Mouse (Mus musculus) brain, embryonic 18.5 days (tissue): Measurements from ENCODE around the gene BC049715.

ENCODE experiments used
- DNase-seq: peaks from one replicate; pipeline ENCODE4 v3.0.0-alpha.2; 2012; ENCODE audit warnings: low read depth, low spot score

BC049715 gene

DNA sequence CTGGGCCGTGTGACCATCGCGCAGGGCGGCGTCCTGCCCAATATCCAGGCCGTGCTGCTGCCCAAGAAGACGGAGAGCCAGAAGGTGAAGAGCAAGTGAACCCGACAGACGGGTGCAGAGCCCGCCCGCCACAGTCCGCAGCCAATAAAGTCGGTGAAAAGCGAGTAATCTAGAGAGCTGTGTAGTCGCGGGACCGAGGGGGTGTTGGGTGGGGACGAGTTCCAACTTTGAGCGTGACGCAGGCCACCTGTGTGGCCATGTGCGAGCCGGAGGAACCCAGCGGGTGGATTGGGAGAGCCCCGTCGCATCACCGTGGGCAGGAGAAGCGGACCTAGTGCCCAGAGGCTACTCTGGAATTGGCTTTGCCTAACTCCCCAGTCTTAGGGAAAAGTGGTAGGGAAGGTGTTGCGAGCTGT lies 18.8 kb upstream of the BC049715 start:
- no peak for DNase-seq

DNA sequence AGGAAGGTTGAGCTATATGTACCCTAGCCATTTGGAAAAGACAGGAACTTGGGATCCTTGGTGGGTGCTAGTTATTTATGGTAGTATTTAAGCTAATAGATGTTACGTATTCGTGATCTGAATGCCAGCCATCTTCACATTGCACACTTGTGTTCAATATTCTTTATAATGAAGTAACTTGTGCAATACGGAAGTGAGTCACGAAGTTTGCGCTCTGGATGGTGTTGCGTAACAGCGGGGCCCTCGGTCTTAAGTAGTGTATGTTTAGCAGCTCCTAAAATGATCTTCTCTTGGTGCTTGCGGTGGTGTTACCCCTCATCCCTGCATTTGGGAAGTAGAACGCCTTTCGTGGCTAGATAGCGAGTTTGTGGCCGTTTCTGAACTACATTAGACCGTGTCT lies 18.3 kb upstream of the BC049715 start:
- no peak for DNase-seq

DNA sequence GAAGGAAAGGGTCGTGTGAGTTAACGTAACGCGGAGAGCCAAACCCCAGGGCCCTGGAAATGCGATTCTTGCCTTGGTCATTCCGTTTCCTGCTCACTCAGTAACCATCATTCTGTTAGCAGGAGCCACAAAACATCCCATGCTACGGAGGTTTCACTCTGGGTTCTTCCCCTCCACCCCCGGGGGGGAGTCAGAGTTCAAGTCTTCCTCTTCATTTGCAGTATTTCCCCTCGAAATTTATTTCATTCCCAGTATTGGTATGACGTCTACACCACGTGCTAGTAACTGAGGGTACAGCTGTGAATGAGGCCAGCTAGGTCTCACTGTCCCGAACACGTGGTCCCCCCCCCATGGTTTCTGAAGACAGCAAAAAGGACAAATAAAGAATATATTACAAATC lies 17.8 kb upstream of the BC049715 start:
- no peak for DNase-seq

DNA sequence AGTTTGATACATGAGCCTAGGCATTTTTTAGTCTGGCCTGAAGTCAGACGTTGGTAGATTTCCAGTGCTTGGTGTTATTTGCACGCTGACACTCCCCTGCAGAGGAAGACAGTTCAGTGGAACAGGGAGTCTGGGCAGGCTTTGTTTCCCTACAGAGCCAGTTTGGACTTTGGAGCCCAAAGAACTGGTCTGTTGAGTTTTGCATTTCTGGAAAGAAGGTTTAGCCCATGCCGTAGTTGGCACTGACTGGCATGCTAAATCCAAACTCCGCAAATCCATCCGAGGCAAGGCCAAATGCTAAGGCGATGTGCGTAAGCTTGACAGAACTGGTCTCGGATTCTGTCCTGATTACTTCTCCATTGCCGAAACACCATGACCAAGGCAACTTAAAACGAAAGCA lies 16.2 kb upstream of the BC049715 start:
- DNase-seq: no peak

DNA sequence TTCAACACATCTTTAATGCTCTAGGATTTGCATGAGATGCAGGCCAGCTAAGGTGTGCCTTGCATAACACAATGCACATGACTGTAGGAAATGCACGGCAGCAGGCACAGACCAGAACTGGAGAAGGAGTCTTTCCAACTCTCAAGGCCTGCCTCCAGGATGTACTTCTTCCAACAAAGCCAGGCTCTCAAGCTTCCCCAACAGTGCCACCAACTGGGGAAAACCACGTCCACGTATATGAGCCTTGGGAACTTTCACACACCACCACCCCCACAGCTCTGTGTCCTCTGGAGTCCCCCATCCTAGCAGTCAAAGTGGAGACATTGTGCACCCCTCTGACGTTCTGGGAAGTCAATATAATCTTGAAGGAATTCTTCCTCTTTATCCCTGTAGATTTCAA lies 14.3 kb upstream of the BC049715 start:
- no peak for DNase-seq

DNA sequence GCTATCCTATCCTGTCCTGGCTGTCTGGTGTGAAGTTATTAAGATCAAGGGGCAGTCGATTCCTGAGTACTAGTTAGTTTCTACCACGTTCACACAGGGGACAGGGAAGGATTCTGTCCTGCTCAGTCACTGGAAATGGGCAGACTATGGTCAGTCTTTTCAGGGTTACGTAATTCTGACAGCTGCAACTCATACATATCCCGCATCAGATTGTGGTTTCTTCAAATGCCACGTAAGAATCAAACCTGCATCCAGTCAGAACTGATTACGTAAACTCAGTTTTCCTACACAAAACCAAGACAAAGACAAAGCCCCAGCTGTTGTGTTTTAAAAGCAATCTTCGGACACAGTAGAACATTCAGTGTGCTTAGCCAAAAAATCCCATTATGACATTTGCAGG lies 12.0 kb upstream of the BC049715 start:
- DNase-seq: no peak

DNA sequence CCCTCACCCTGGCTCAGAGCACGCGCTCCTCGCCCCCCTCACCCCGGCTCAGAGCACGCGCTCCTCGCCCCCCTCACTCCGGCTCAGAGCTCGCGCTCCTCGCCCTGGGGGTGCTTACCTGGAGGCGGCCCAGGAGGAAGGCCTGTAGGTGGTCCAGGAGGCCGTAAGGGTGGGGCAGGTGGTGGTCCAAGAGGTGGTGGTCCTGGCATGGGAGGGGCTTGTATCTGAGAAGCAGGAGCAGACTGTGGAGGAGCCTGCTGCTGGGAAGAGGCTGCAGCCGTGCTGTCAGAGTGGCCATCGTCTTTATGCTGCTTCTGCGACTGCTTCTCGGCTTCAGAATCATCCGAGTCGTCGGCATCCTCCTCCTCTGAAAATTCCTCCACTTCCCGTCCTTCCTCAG lies 10.6 kb upstream of the BC049715 start:
- DNase-seq: no peak

DNA sequence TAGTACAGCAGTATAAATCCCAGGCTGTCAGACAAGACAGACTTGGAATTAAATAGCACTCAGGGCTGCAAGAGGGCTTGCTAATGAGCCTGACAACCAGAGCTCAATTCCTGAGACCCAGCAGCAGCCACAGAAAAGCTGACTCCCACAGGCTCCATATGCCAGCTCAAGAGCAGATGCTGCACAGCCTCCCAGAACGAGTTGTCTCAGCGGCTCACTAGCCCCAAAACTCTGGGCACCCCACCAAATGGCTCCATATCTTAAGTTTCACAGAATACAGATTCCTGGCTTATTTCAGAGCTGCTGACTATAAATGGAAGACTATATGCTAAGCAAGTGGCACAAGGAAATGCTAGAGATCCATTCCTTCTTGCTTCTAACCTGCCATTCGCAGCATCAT lies 9.9 kb upstream of the BC049715 start:
- DNase-seq: no peak

DNA sequence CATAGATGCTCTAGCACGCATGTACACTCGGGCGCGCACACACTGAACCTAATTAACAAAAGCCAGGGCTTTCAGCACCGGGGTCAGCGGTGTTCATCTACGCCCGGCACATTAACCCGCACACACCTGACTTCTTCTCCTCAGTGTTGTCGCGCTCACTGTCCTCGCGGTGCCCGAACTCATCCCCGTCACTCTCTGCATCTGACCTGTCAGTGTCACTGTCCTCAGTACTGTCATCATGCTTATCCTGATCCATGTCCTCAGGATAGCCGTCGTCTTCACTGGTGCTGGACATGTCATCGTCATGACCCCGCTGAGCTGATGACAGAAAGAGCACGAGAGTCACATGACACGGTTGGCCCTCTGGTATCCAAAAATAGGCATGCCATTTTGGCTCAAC lies 7.0 kb upstream of the BC049715 start:
- DNase-seq: no peak

DNA sequence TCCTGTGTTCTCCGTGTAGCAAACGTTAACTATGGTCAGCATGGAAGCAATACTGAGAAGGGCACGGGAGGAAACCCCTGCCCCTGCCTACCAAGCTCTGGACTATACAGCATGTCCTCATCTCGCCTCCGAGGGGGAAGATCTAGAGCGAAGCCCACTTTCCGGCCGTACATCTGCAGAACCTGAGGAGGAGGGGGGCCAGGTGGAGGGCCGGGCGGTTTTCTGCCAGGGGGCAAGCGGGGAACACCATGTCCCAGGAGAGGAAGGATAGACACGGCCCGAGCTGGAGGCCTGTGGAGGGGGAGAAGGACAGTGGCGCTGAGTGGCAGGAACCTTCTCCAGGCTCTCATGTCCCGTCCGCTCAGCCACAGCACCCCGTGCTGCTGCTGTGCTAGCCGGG lies 6.3 kb upstream of the BC049715 start:
- DNase-seq: no peak

DNA sequence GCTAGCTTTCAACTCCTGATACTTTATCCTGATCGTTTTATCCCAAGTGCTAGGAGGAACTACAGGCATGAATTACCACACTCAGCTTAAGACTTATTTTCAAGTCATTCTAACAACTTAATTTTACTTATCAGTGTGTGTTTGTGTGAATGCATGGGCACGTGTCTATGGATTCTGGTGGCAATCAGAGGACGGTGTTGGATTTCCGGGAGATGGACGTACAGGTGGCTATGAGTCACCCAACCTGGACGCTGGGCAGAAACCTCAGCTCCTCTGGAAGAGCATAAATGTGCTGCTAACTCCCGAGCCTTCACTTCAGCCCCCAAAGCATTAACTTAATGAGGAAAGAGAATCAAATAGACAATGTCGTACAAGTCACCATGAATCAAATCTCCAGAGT lies 2.4 kb upstream of the BC049715 start:
- no peak for DNase-seq

DNA sequence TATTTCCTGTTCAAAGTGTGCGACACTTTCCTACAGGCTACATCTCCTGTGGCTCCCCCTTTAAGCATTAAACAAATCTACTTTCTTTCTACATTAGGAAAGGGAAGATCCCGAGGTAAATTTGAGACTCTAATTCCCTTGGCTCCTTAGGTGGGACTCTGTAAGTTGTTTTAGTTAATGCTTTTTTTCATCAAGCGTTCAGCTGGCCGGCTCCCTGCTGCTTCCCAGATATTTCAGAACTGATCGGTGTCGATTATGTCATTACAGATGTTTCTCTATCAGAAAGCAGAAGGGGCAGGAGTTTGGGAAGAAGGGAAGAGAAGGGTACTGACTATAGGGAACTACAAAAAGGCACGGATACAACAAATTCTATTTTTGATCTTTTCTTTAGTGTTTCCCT lies 310 bp upstream of the BC049715 start:
- DNase-seq: no peak

DNA sequence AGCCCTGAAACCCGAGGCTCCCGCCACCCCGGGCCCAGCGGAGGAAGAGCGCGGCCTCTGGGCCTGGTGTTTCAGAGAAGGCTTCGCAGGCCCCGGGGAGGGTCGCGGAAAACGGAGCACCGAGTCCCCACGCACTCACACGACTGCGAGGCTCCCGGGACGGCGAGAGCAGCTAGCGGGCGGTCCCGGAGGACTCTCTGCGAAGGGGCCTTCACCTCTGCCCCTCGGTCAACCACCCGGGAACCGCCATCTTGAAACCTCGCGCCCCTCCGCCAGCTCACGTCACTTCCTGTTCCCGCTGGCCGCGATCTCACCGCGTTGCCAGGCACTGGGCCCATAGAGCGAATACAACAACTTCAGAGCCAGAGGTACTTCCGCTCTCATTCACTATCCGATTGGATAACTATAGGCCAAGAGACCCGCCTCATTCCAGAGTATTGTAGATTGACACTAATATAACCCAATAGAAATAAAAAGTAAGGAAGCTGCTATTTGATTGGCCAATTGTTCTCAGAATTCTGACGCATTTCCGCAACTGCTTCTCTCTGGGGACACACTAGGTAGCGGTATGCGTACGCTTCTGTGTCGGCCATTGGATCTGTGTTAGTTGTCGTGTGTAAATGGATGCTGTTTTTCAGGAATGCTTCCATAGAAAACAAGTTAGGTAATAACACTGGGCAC lies 595 bp downstream of the BC049715 start, which contains the start of gene Wbp11:
TSS of gene Wbp11 (minus strand) at position 353 of the 681 bp plus-strand sequence.
- DNase-seq: peak; percentile 97

DNA sequence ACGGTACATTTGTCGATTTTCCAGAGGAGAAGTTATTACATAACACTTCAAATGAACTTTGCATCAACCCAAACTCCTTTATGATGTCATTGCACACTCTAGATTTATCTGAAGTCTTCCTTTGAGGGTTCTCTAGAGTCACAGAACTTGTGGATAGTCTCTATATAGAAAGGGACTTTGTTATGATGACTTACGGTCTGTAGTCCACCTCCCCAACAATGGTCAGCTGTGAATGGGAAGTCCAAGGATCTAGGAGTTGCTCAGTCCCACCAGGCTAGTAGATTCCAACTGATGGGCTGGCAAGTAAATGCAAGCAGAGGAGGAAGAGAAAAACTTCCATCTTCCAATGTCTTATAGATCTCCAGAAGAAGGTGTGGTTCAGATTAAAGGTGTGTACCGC lies 1.3 kb downstream of the BC049715 start:
- DNase-seq: no peak

DNA sequence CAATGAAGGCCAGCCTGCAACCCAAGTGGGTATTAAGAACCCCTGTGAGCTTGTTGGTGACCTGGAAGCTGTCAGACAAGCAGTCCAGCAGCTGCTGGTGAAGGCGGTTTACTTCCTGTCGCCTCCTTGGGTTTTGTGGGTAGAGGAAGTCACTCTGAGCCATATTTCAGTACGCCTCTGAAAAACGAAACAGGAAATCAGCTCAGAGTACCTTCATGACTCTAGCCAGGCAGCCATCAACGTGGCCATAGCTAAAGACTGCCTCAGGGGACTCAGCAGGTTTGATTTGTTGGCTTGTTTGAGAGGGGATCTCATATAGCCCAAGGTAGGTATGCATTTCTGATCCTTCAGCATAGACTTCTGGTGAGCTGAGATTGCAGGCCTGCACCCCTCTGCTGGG lies 4.3 kb downstream of the BC049715 start:
- no peak for DNase-seq

DNA sequence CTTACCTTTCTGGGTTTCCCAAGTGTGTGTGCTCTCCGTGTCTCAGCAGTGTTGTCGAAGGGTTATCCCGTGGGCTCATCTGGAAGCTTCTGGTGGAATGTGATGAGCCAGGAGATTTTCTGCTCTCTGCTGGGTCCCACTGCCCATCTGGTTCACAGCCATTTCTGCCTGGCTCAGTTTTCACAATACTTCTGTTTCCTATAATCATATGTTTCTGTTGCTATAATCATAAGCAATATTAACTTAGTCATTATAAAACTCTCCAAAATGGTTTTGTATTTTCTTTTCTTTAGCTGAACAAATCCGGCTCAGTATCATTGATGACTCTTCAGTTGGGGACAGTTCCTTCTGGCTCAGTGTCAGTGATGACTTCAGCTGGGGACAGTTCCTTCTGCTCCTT lies 7.9 kb downstream of the BC049715 start, which contains the start of gene Smco3:
TSS of gene Smco3 (minus strand) at position 101 of the 400 bp plus-strand sequence.
- no peak for DNase-seq

DNA sequence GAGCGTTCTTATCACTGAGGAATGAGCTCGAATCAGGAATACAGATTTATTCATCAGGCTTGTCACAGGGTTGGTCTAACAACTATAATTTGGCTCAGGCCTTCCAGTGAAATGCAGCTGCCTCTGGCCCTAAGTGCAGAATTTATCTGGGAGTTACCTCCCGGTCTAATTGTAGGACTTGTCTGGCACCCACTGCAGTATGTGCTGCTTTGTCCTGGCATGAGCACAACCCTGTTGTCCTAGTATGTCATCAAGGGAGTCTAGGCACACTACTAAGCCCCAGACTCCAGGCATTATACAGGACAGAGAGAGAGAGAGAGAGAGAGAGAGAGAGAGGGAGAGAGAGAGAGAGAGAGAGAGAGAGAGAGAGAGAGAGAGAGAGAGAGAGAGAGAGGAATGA lies 9.9 kb downstream of the BC049715 start:
- no peak for DNase-seq

DNA sequence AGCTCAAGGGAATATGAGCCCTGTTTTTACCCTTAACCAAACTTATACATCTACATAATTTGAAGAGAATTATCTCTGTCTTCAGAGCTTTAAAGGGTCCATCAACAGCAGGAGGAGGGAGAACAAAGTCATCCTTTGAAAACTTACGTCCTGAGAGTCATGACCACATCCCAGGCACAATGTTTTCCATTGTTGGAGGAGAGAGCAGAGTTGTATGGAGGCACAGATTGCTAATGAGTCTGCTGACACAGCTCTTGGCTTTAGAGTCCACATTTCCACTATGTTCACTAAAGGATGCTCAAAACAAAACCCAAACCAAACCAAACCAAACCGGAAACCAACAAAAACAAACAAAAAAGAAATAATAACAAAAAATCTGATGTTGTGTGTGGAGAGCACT lies 17.5 kb downstream of the BC049715 start:
- no peak for DNase-seq

DNA sequence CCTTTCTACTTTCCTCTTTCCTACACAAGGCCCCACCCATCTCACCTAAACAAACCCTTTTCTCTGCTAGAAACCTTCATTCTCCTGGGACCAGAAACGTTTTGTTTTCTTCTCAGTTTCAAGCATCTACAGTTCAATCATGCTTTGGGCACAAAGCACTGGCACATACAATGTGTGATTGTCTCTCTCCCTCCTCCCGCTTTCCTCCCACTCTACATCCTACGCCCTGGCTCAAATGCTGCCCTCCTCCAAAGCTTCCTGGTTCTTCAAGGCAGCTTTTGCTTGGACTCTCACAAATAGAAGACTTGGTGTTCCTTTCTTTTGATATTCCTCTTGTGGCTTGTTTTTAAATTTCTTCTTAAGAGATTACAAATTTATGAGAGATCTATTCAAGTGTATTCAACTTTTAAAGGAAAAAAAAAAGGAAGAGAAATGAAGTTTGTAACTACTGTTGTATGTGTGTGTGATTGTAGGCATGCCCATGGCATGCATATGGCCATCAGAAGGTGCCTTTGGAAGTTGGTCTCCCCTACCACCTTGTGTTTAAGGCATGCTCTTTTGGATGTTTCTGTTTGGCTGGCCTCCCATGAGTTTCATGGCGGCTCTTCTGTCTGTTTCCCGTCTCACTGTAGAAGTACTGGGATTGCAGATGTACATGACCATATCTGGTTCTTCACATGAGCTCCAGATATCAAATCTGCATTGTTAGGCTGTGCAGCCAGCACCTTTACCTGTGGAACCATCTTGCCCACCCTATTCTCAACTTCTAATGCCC lies 18.5 kb downstream of the BC049715 start:
- no peak for DNase-seq

DNA sequence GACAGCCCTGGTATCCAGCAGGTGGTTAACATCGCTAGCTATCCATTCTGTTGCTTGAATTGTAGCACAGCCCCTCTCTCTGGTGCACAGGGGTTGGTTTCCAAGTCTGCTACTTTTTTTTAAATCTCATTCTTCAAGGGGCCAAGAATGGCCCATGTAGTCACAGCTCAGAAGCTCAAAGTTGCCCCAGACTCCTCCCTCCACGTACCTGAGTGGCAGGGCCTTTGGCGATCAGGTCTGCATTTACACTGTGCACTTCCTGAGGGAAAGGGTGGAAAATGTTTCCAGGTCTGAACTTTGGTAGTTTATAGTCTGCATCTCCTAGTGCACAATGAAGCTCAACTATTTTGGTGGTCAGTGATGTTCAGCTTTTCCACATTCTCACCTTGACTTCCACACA lies 19.8 kb downstream of the BC049715 start:
- DNase-seq: no peak

DNA sequence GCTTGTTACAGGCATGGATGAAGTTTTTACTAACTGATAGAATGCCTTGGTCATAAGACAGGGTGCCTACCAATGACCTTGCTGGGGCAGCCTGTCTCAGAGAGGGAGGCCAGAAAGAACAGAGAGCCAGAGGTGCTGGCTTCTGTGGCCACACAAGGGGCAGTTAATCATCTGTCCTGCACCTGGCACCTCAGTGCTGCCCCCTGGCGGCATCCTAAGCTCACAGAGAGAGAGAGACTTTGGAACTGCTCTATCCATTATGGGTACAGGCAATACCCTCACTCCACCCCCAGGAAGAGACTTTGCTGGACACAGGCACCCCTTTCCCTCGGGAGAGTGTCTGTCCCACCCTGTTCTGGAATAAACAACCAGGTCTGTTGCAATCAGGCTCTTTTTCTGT lies 20.4 kb downstream of the BC049715 start:
- no peak for DNase-seq

DNA sequence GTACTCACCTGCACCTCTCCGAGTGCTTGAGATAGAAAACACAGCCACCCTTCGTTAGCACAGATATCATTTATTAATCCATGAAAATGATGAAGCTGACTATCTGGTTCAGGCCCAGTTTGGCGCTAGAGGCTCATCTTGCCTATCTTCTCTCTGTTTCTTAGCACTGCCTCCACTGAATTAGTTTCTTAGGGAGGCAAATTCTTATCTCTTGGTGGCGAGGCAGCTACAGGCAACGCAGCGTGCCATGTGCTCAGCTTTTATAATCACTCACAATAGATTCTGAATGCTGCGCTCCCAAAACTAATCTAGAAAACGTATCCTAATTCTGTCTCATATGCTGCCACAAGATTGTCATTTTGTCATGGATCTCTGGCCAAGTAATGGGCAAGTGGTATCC lies 21.0 kb downstream of the BC049715 start:
- no peak for DNase-seq

DNA sequence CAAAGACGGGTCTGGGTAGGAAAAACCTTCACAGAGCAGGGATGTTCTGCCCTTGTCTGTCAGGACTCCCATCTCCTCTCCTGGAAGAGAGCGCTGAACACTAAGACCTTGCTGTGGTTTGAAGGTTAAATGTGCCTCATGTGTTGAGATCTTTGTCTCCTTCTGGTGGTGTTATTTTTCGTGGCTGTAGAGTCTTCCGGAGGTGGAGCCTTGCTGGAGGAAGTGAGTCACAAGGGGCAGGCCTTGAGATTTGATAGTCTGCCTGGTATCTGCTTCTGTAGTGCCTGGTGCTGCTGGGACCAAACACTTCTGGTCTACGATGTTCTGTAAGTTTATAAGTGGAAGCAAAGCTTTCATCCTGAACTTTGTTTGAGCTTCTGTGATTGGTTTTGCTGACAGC lies 21.5 kb downstream of the BC049715 start:
- no peak for DNase-seq
